10 mouse cellular contexts compared by ENCODE assay signal in genomic region chr16:18083231-18083951, GRCm38 (mm10). TPM values are rescaled to one million over a fixed set of nuclear protein-coding genes. Genes with fewer than 3 reads are reported as not detected.
A peak's percentile ranks its signal among the peaks of the same experiment; 100 is the strongest.
DNase-seq lines count a peak whose midpoint lies in the region; ATAC-seq and TF ChIP-seq lines count a peak whose summit lies in the region.
"Had no signal": no experiment of that assay in that cellular context is flagged by ENCODE, and none has a peak within 500 bp of the region (broad histone marks: within the 10 kb centered on the region; RNA-seq: fewer than 3 reads in every experiment).

No protein-coding gene starts in this region.

- H3K9me3 ChIP-seq in liver, embryonic 12.5 days (replicated peaks), result no peaks in the 10 kb centered on the region
- no peaks in the 10 kb centered on the region for H3K9me3 ChIP-seq in kidney, embryonic 15.5 days (replicated peaks)
- H3K9me3 ChIP-seq: G1E had no signal

- no peaks in the 10 kb centered on the region for H3K27me3 ChIP-seq in liver, adult 2 months (ENCODE audit: control insufficient read depth, insufficient read depth, low read length)
- peaks cover 14% of the 10 kb centered on the region for H3K27me3 ChIP-seq in liver, embryonic 12.5 days (replicated peaks)
- H3K27me3 ChIP-seq in kidney, embryonic 15.5 days, result no peaks in the 10 kb centered on the region

- H3K9ac ChIP-seq in liver, adult 2 months (ENCODE audit: low read depth, low read length), result peak overlapping the region; percentile 76
- H3K9ac ChIP-seq in liver, embryonic 12.5 days, result no peak overlapping the region
- no peak overlapping the region for H3K9ac ChIP-seq in kidney, embryonic 15.5 days
- H3K9ac ChIP-seq: liver, embryonic 14.5 days had no signal

- no peak for TF ChIP-seq CTCF in liver, adult 2 months (IDR thresholded peaks at IDR 0.05; ENCODE audit: low read depth, low read length)
- TF ChIP-seq CTCF in gastrocnemius, adult 2 months (IDR thresholded peaks at IDR 0.05), result no peak

- intact Hi-C loops in gastrocnemius, adult 2 months (cut with DNase I), result no loop called here

- peak overlapping the region; percentile 42; the same call in 1 of the 2 replicates for H3K4me3 ChIP-seq in liver, adult 2 months (ENCODE audit: insufficient read depth, low read depth, low read length)
- no peak overlapping the region for H3K4me3 ChIP-seq in liver, embryonic 12.5 days
- peak overlapping the region; percentile 47 for H3K4me3 ChIP-seq in gastrocnemius, adult 2 months
- H3K4me3 ChIP-seq in kidney, embryonic 15.5 days (replicated peaks), result no peak overlapping the region

- H3K4me2 ChIP-seq in liver, embryonic 12.5 days, result no peak overlapping the region
- no peak overlapping the region for H3K4me2 ChIP-seq in kidney, embryonic 15.5 days

- H3K4me1 ChIP-seq in liver, adult 2 months (ENCODE audit: control insufficient read depth, insufficient read depth, low read length), result peaks cover 47% of the 10 kb centered on the region
- H3K4me1 ChIP-seq in liver, embryonic 12.5 days, result peaks cover 18% of the 10 kb centered on the region
- H3K4me1 ChIP-seq in kidney, embryonic 15.5 days, result peaks cover 17% of the 10 kb centered on the region

- H3K36me3 ChIP-seq in liver, adult 2 months (ENCODE audit: control insufficient read depth, insufficient read depth, low read length), result peaks cover 11% of the 10 kb centered on the region
- H3K36me3 ChIP-seq in liver, embryonic 12.5 days, result no peaks in the 10 kb centered on the region
- H3K36me3 ChIP-seq in kidney, embryonic 15.5 days, result 0 out of 2 replicates have a peak, but pooled peaks cover 3% of the 10 kb centered on the region

- peaks cover 20% of the 10 kb centered on the region; the same call in 1 of the 2 replicates for H3K79me2 ChIP-seq in liver, adult 2 months (ENCODE audit: control insufficient read depth, insufficient read depth, low read length)

- peak; percentile 96 for DNase-seq in liver, adult 2 months (ENCODE audit: extremely low read depth, low read depth, low spot score)
- peak; percentile 71 for DNase-seq in adrenal gland, postnatal 25 days
- peak; percentile 91 for DNase-seq in gastrocnemius, adult 2 months
- DNase-seq in lung, postnatal 10 days, result peak; percentile 38
- no peak for DNase-seq in urinary bladder, adult 18-20 months (ENCODE audit: low spot score in 2 of 2)
- DNase-seq in B cell, adult 2 months, result no peak

- whole genome bisulfite sequencing in liver, adult 2 months, result 24% methylated on average over 18 of the region's 18 CpGs
- WGBS in liver, embryonic 12.5 days (ENCODE audit: insufficient replicate concordance), result 77% methylated on average over 18 of the region's 18 CpGs
- WGBS in kidney, embryonic 15.5 days, result 74% methylated on average over 18 of the region's 18 CpGs

- peak overlapping the region; percentile 95 for H3K27ac ChIP-seq in liver, adult 2 months (replicated peaks; ENCODE audit: insufficient read depth, low read depth, low read length)
- H3K27ac ChIP-seq in liver, embryonic 12.5 days, result no peak overlapping the region
- peak overlapping the region; percentile 94 for H3K27ac ChIP-seq in gastrocnemius, adult 2 months
- no peak overlapping the region for H3K27ac ChIP-seq in kidney, embryonic 15.5 days
- H3K27ac ChIP-seq: liver, embryonic 14.5 days had no signal

- no peak for ATAC-seq in liver, embryonic 12.5 days
- ATAC-seq in kidney, embryonic 15.5 days (replicated peaks; ENCODE audit: low FRiP score), result 0 out of 2 replicates have a peak, but pooled peaks have one; percentile 13

- peak; percentile 52; the same call in 1 of the 2 replicates for TF ChIP-seq POLR2A in liver, adult 2 months (IDR thresholded peaks at IDR 0.05; ENCODE audit: extremely low read depth, insufficient read depth, low read length)

RNA-seq across cellular contexts. Expression of gene Prodh, which starts 6.6 kb away (rescaled TPM):
- total RNA-seq in liver, adult 2 months (2014; rRNA removed), result 246 and 376 TPM in 2 replicates
- polyA plus RNA-seq in liver, adult 2 months (2012; rRNA removed), result 356 and 394 TPM in 2 replicates
- polyA plus RNA-seq in liver, embryonic 12.5 days (2016; fragmentation: Nextera tagmentation; extraction: Ambion mirVana), result 8.6 and 10.1 TPM in 2 replicates
- total RNA-seq in adrenal gland, postnatal 25 days (2021), result 41.8 and 67.7 TPM in 2 replicates
- total RNA-seq in gastrocnemius, adult 2 months (2021), result 10 to 100 TPM; 11.0 to 18.9 TPM
- 19.5 and 20.5 TPM in 2 replicates for polyA plus RNA-seq in kidney, embryonic 15.5 days (2015; fragmentation: Nextera tagmentation; extraction: Ambion mirVana)

RNA-seq across cellular contexts. Expression of gene Dgcr6, which starts 30.7 kb away (rescaled TPM):
- 45.3 and 45.9 TPM in 2 replicates for total RNA-seq in liver, adult 2 months (2014; rRNA removed)
- polyA plus RNA-seq in liver, adult 2 months (2012; rRNA removed), result 103 and 121 TPM in 2 replicates
- polyA plus RNA-seq in liver, embryonic 12.5 days (2016; fragmentation: Nextera tagmentation; extraction: Ambion mirVana), result 40.4 and 40.5 TPM in 2 replicates
- 71.9 and 82.3 TPM in 2 replicates for total RNA-seq in adrenal gland, postnatal 25 days (2021)
- 10 to 100 TPM; 45.5 to 46.2 TPM for total RNA-seq in gastrocnemius, adult 2 months (2021)
- polyA plus RNA-seq in kidney, embryonic 15.5 days (2015; fragmentation: Nextera tagmentation; extraction: Ambion mirVana), result 93.2 and 105 TPM in 2 replicates

RNA-seq across cellular contexts. Expression of gene Rtn4r, which starts 44.1 kb away (rescaled TPM):
- total RNA-seq in liver, adult 2 months (2014; rRNA removed), result not detected in 2 replicates
- polyA plus RNA-seq in liver, adult 2 months (2012; rRNA removed), result 0.07 TPM in 1 of 2 replicates, not detected in the other
- 0.65 and 0.68 TPM in 2 replicates for polyA plus RNA-seq in liver, embryonic 12.5 days (2016; fragmentation: Nextera tagmentation; extraction: Ambion mirVana)
- total RNA-seq in adrenal gland, postnatal 25 days (2021), result not detected in 2 replicates
- total RNA-seq in gastrocnemius, adult 2 months (2021), result not detected
- polyA plus RNA-seq in kidney, embryonic 15.5 days (2015; fragmentation: Nextera tagmentation; extraction: Ambion mirVana), result 2.6 and 3.6 TPM in 2 replicates
- polyA plus RNA-seq: G1E had no signal

Comparison
In these comparisons a context has a peak if more than half of its experiments do, and no peak if none do; other contexts are left out.
1. H3K27ac ChIP-seq: peak in liver, adult 2 months (single experiment) and gastrocnemius, adult 2 months (single experiment); none in liver, embryonic 12.5 days (single experiment) and kidney, embryonic 15.5 days (single experiment).
2. H3K4me3 ChIP-seq: peak in liver, adult 2 months (single experiment) and gastrocnemius, adult 2 months (single experiment); none in liver, embryonic 12.5 days (single experiment) and kidney, embryonic 15.5 days (single experiment).
3. DNase-seq: peak in liver, adult 2 months (single experiment), adrenal gland, postnatal 25 days (single experiment), gastrocnemius, adult 2 months (single experiment) and lung, postnatal 10 days (single experiment); none in urinary bladder, adult 18-20 months (0 of 2) and B cell, adult 2 months (0 of 2).